Mouse (Mus musculus) lung, adult 10 weeks (tissue): ENCODE data around the gene Cybc1. TPM values are rescaled to one million over a fixed set of nuclear protein-coding genes. Genes with fewer than 3 reads are reported as not detected.

Experiments
- polyA plus RNA-seq: library from polyadenylated mRNA; stranded (reverse); fragments of 350-450 nt; fragmentation: Illumina TruSeq; extraction: RNeasy Lipid Tissue Mini Kit (QIAGEN cat#74804); gene quantifications from one replicate; pipeline ENCODE4 v1.2.3, GENCODE M21; 2014; ENCODE audit warnings: low read depth, low replicate concordance; ENCODE audit not compliant: insufficient read depth

Cybc1 gene
- polyA plus RNA-seq, result 40.6 TPM

GRCm38 (mm10) chr11:121229018-121229439 lies at the start of gene Cybc1:
TSS of gene Cybc1 (minus strand) at chr11:121229322.

GRCm38 (mm10) chr11:121259160-121260100 lies 30.3 kb upstream of the Cybc1 start, which contains the start of gene Foxk2:
TSS of gene Foxk2 (plus strand) at chr11:121259990.

GRCm38 (mm10) chr11:121236564-121237344 lies 7.6 kb upstream of the Cybc1 start, which contains the start of gene Narf:
TSS of gene Narf (plus strand) at chr11:121237253.

GRCm38 (mm10) chr11:121204161-121205006 lies 24.7 kb downstream of the Cybc1 start, which contains the start of the genes Hexdc and Ogfod3:
TSS of gene Hexdc (plus strand) at chr11:121204433.
TSS of gene Ogfod3 (minus strand) at chr11:121204711.

Other genes starting within 250 kb of the Cybc1 start
- gene Csnk1d, start 238.0 kb downstream of the Cybc1 start, polyA plus RNA-seq, result 48.8 TPM
- 9.5 TPM for gene Cd7, start 189.9 kb downstream of the Cybc1 start, polyA plus RNA-seq
- gene Sectm1b, start 165.8 kb downstream of the Cybc1 start, polyA plus RNA-seq, result not detected
- 0.18 TPM for gene Sectm1a, start 148.1 kb downstream of the Cybc1 start, polyA plus RNA-seq
- gene Tex19.2, start 110.6 kb downstream of the Cybc1 start, polyA plus RNA-seq, result not detected
- not detected for gene Tex19.1, start 83.2 kb downstream of the Cybc1 start, polyA plus RNA-seq
- not detected for gene Uts2r, start 69.1 kb downstream of the Cybc1 start, polyA plus RNA-seq
- 6.6 TPM for gene Hexdc, start 24.9 kb downstream of the Cybc1 start, polyA plus RNA-seq
- gene Ogfod3, start 24.6 kb downstream of the Cybc1 start, polyA plus RNA-seq, result 14.5 TPM
- gene Narf, start 7.9 kb upstream of the Cybc1 start, polyA plus RNA-seq, result 4.7 TPM
- gene Foxk2, start 30.7 kb upstream of the Cybc1 start, polyA plus RNA-seq, result 11.0 TPM
- 36.0 TPM for gene Wdr45b, start 125.1 kb upstream of the Cybc1 start, polyA plus RNA-seq
- gene Rab40b, start 158.9 kb upstream of the Cybc1 start, polyA plus RNA-seq, result 2.6 TPM
- 5.9 TPM for gene Fn3krp, start 192.1 kb upstream of the Cybc1 start, polyA plus RNA-seq
- 3.6 TPM for gene Fn3k, start 205.6 kb upstream of the Cybc1 start, polyA plus RNA-seq
- gene Tbcd, start 222.6 kb upstream of the Cybc1 start, polyA plus RNA-seq, result 20.0 TPM